Mouse (Mus musculus) ovary, postnatal 36 days (tissue): ENCODE results near the gene Ldha.

Experiments used
- DNase-seq: peaks from one replicate; pipeline ENCODE4 v3.0.0; 2022; ENCODE audit warnings: low spot score, mixed read lengths

The Ldha gene

DNA sequence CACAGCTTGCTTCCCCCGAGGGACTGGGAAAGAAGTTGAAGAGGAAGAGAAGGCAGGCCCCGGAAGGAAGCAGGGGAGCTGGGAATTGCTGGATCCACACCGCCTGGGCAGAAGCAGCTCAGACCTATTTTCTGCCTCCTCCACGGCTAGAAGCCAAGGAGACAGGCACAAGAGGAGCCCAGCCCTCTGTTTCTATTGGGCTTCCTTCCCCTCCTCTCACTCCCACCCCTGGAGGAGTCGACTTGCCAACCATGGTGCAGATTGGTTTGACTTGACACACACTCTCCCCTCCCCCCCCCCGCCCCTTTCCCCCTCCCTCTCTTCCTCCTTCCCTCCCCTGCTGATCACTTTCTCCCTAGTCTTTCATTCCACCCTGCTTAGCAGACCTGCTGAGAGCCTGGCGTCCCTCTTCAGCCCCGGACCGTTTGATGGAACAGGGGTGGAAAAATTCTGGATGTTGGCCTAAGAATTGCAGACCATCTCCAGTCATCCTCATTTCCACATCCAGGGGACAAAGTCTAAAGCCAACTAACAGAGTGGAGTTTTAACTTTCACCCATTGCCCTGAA lies 3.1 kb upstream of the Ldha start:
- peak; percentile 26 for DNase-seq

DNA sequence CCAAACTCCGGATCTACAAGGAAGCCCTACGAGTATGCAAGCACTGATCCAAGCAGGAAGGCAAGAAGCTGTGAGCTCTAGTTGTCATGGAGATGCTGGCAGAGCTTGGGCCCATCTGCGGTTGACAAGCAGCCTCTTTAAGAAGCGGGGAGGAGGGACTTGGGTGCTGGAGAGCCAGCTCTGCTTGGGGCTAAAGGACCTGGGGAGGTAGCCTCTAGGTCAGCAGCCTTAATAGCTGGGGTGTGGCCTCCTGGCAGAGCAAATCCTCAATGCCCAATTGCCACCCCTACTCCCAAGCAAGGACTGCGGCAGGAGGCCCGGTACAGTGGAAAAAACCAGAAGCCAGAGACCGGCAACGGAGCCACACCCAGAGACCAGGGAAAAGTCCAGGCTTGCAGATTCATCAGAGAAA lies 2.4 kb upstream of the Ldha start:
- DNase-seq: peak; percentile 63

DNA sequence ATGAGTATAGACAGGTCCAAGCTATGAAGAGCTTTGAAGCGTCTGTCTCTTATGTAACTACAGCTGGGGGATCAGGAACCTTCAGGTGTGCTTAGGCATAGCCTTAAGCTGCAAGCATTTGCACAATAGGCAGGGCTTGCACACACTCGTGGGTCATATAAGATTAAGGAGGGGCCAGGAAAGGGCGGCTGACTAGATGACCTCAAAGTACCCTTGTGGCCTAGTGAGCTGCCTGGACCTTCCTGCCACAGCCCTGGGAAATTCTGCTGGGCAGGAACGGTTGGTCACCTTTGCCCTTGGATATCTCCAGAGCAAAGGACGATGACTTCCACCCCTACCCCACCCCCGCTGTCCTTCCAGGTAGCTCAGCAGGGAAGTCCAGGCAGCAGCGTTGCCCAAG lies 1.8 kb upstream of the Ldha start:
- DNase-seq: no peak

- DNase-seq: no peak
Measured at GRCm38 (mm10) chr7:46839861-46840260, 1.4 kb upstream of the Ldha start.

- no peak for DNase-seq
Measured at GRCm38 (mm10) chr7:46840326-46840725, 949 bp upstream of the Ldha start.

- DNase-seq: no peak
Measured at GRCm38 (mm10) chr7:46842278-46842677, 1.0 kb downstream of the Ldha start.

DNA sequence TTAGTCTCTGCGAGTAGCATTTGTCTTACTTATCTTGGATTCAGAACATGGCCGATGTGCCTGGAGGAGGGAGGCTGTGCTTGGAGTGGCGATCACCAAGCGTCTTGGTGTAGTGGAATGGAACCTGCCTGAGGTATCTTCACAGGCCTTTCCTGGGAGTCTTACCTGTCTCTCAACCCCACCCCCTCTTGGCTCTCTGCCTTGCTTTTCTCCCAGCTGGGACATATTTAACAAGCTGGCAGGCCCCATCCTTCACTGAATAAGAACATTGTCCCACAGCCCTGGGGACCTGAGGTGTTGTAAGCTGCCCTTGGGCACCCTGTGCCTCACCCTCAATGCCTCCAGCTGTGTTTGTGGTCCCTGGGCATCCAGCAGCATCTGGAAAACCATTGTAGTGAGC lies 2.3 kb downstream of the Ldha start:
- no peak for DNase-seq

GRCm38 (mm10) chr7:46845211-46845977 lies 4.1 kb downstream of the Ldha start:
- peak; percentile 93 for DNase-seq

DNA sequence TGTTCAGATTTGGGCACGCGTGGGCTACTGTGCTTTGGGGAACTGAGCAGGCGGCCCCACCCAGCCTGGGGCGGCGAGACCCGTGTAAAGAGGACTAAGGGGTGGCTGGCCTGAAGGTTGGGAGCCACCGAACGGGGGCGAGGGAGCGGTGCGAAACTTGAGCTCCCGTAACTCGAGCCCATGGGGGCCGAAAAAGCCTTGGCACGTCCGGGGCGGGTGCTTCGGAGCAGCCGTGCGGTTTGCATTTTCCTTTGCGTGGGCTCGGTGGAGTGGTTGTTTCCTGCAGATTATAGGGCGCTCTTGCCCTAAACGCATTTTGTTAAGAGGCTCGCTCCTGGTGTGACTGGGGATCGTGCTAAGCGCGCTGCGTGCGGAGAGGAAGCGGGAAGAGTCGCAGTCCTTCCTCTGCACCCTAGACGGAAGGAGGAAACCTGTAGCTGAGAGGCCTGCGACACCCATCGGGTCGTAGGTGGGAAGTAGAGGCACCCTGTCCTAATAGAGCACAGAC lies 4.8 kb downstream of the Ldha start:
- no peak for DNase-seq

- DNase-seq: peak; percentile 52
Measured at GRCm38 (mm10) chr7:46846486-46847244, 5.4 kb downstream of the Ldha start.

- DNase-seq: peak; percentile 14
Measured at GRCm38 (mm10) chr7:46849287-46849686, 8.0 kb downstream of the Ldha start.

GRCm38 (mm10) chr7:46851026-46851425 lies 9.8 kb downstream of the Ldha start:
- no peak for DNase-seq

GRCm38 (mm10) chr7:46852666-46853065 lies 11.4 kb downstream of the Ldha start:
- DNase-seq: no peak

DNA sequence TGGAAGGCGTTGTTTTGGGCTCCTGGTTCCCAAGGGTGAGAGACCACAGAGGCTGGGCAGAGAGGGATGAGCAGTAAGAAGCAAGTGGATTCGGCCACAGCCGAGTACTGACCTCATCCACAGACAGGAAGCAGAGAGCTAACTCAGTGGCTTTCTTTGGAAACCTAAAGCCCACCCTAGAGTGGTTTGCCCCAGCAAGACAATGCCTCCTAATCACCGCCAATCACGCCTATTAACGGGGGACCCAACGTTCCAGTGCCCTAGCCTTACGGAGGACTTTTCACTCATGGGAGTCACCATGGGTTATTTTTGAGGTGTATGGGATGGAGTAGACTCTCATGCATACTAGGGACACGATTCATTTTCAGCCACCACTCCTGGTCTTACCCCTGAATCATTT lies 12.1 kb downstream of the Ldha start:
- DNase-seq: no peak

DNA sequence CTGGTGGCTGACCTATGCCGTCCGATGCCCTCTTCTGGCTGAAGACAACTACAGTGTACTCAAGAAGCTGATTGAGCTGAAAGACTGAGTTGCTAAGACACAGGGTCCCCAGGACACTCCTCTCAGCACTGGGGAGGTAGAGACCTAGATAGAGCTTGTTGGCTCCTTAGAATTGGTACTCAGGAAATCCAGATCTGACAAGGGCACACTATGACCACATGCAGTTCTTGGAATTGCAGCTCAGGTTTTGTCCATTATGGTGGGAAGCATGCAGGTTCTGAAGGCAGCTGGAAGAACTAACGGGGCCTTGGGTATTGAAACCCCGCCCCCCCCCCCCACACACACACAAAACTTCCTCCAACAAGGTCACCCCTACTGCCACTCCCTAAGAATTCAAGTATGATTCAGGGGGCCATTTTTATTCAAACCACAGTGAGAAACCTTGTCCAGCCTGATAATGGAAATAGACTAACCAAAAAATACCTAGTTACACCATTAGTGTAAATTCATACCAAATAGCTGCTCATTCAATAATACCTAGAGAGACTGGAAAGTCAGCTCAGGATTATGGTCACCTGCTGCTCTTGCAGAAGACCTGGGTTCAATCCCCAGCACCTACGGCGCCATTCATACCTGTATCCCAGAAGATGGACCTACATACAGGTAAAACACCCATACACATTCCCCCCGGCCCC lies 14.7 kb downstream of the Ldha start:
- no peak for DNase-seq

GRCm38 (mm10) chr7:46857436-46857835 lies 16.2 kb downstream of the Ldha start:
- DNase-seq: no peak

GRCm38 (mm10) chr7:46859031-46859430 lies 17.8 kb downstream of the Ldha start:
- DNase-seq: no peak

- no peak for DNase-seq
Measured at GRCm38 (mm10) chr7:46860996-46861395, 19.7 kb downstream of the Ldha start, which contains the start of gene Ldhc. Gene Ldhc, plus strand, starts transcription at chr7:46861203.

- no peak for DNase-seq
Measured at GRCm38 (mm10) chr7:46871988-46872387, 30.7 kb downstream of the Ldha start.

- DNase-seq: no peak
Measured at GRCm38 (mm10) chr7:46876841-46877240, 35.6 kb downstream of the Ldha start.

- no peak for DNase-seq
Measured at GRCm38 (mm10) chr7:46877255-46877654, 36.0 kb downstream of the Ldha start.

DNA sequence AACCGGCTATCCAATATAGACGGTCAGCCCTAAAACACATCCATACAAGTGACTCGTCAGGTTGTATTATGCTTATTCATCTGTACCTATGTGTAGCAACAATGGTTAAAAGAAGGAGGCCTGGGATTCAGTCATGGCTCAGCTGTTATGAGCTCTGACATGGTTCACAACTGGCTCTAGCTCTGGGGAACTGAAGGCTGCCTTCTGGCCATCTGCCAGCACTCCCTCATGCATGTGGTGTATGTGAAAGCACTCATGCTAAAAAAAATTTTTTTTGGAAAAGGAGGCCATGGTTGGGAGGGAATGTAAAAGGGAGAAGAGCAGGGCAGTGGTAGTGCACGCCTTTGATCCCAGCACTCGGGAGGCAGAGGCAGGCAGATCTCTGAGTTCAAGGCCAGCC lies 38.6 kb downstream of the Ldha start:
- no peak for DNase-seq
